Mouse (Mus musculus) cortical plate, adult 2 months (tissue): Measurements from ENCODE around the gene Slain2.

ENCODE experiments used
- CTCF ChIP-seq: fragments of 200-500 bp; IDR thresholded peaks from 2 replicates; pipeline ENCODE4 v1.5.1; 2011; ENCODE audit warnings: mild to moderate bottlenecking, control low read depth, low read length; ENCODE audit not compliant: insufficient read depth; ENCODE audit errors: extremely low read depth
- POLR2A ChIP-seq: fragments of 200-500 bp; IDR thresholded peaks from 2 replicates; pipeline ENCODE4 v1.6.1; 2011; ENCODE audit warnings: mild to moderate bottlenecking, low read length, control low read depth; ENCODE audit not compliant: insufficient read depth; ENCODE audit errors: extremely low read depth

DNA sequence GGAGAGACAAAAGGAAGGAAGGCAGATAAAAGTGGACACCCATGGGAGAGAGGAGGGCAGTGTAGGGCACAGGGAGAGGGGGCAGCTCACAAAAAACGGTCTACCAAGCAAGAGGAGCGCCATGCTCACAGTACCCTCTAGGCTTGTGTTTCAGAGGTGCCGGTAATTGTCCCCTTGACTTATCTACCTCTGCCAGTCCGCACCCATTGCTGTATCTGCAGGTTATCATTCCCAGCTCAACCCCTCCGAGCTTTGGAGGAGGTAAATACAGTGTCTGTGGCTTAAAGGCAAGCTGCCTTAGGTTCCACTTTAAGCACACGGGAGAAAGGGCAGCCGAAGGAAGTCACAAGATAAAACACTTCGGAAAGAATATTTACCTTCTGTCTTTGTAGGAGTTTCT, 14.8 kb upstream of the Slain2 start:
- TF ChIP-seq CTCF (no peak), POLR2A (no peak)
